Mouse (Mus musculus) gastrocnemius, postnatal 4 days (tissue): ENCODE data around the gene Fut4. TPM values are rescaled to one million over a fixed set of nuclear protein-coding genes. Genes with fewer than 3 reads are reported as not detected.

Source experiments
- DNase-seq, 2 experiments: peaks; one replicate each; pipeline ENCODE4 v3.0.0; 2021 to 2022; ENCODE audit warnings: low spot score in 2 of 2, mixed read lengths in 2 of 2
- long read RNA-seq, 2 experiments: library from polyadenylated mRNA; stranded (forward); transcript quantifications; one replicate each; pipeline ENCODE4 v2.0.0; 2021
- total RNA-seq, 2 experiments: library from RNA; stranded (reverse); gene quantifications; 2 replicates each; pipeline ENCODE4 v1.2.3; 2021

The Fut4 gene
- 1 to 10 TPM in 1 of 2 experiments, under 1 TPM in 1; 0.98 to 1.2 TPM for total RNA-seq
- long read RNA-seq, experiment 1, full-length matches to known transcripts, result 1 of 1 reads
- long read RNA-seq, experiment 1, partial matches to known transcripts, result 0 of 1 reads
- long read RNA-seq, experiment 1, other reads (novel, unspliced or antisense), result 0 of 1 reads
- long read RNA-seq, experiment 2, full-length matches to known transcripts, result 3 of 3 reads
- long read RNA-seq, experiment 2, partial matches to known transcripts, result 0 of 3 reads
- long read RNA-seq, experiment 2, other reads (novel, unspliced or antisense), result 0 of 3 reads

DNA sequence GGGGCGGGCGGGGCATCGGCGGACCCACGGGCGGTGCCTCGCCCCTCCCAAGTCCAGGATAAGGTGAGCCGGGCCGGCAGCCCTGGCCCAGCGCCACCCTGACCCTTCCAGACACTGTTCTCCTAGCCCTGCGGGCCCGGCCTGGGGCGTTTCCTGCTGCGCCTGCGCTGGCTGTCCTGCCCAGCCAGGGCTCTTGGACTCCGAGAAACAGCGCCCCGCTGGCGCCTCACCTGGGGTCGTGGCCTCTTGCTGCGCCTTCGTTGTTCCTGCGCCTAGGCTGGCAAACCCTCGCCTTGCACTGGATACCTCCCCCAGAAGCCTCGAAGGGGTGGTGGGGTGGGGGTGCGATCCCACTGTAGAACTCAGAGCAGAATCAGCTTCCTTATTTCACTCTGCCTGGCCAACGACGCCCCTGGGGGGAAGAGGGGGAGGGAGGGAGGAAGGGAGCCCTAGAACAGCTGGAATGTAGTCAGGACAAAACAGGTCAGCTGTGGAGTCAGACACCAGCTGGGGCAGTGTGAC is at the start of gene Fut4:
Fut4 (minus strand) TSS at position 393 of the 522 bp plus-strand sequence.
- DNase-seq, result peak; percentile 43 to 58

DNA sequence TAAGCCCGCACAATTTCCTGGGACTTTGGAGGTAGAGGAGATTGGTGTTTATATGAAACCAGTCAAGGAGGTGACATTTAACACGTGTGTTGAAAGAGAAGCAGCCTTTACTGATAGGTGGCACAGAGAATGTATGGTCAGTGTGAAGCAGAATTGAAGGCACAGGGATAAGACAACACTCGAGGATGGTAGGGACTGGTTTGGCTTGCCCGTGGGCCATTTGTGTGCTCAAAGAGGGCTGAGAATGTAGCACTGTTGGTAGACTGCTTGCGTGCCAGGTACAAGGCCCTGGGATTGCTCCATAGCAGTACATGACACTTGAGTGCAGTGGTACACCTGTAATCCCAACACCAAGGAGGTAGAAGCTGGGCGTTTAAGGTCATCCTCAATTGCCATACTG is 35.2 kb upstream of the Fut4 start:
- no peak for DNase-seq

DNA sequence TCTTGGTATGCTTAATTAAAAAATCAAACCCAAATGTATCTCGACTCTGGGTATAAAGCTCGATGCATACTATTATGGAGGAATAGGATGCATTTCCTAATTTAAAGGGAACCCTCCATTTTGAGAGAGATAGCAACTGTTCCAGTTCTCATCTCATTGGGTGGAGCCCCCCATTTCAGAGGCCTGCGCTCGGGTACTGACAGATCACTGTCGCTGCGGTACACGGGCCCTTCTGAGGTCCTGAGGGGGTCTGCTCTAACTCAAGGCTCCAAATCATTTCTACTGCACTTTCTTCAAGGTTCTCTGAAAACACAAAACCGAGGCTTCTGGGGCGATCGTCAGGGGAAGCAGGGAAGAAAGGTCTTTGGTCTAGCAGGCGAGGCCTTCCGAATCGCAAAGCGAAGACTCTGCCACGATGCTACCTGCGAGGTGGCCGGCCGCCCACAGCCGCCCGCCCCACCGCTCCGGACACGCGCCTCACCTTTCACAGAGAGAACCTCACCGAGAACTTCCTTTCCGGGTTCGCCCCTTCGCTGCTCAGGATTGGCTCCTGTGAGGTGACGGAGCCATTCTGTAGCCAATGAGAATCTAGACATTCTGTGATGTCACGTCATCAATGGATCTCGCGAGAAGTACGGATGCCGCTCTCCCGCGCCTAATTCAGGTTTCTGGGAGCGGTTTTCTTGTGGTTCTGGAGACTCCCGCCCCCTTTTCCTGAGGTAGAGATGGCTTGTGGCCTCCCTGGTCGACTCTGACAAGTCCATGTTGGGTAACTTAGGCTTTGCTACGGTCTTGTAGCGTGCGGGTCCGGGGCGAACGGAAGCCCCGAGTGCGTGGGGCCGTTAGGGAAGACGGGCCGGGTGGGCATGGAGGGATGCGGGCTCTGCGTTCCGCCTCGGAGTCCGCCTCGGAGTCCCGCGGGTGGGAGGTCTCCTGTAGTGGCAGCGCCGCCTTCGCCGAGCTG is 32.1 kb upstream of the Fut4 start, which contains the start of the genes Mre11a and Ankrd49:
Mre11a (plus strand) TSS at position 616 of the 964 bp plus-strand sequence.
Ankrd49 (minus strand) TSS at position 818 of the 964 bp plus-strand sequence.
- DNase-seq, result peak; percentile 74 to 88

DNA sequence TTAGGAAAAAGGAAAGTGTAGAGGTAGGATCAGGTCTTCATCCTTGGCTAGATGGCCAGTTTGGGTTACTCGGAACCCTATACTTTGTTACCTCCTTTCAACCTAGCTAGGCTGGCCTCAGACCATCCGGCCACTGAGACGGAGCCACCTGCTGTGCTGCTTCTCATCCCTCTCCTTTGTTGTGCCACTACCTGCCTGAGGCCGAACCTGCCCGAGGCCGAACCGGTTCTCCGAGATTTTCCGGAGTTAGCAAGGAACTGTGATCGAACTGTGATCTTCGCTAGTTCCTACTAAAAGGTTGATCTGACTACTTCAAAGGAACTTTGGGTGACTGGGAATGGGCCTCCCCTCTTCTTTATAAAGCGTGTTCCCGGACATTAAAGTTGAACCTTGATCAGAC is 26.1 kb upstream of the Fut4 start:
- DNase-seq, result no peak

DNA sequence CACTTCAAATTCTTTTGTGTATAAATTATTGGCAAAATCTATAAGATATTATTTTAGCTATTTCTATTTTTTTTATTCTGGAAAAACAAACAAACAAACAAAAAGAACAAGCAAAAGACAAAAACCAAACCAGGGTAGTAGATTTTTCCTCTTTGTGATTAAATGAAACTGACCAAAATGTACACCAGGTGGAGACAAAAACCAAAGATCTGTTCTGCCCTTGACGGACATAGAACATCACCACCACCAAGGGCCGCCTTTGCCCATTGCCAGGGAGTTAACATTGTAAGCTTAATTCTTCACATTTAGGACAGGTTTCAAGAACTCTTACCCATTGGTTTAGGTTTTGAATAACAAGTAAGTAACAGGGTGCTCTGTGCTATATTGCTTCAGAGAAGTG is 21.6 kb upstream of the Fut4 start:
- no peak for DNase-seq

DNA sequence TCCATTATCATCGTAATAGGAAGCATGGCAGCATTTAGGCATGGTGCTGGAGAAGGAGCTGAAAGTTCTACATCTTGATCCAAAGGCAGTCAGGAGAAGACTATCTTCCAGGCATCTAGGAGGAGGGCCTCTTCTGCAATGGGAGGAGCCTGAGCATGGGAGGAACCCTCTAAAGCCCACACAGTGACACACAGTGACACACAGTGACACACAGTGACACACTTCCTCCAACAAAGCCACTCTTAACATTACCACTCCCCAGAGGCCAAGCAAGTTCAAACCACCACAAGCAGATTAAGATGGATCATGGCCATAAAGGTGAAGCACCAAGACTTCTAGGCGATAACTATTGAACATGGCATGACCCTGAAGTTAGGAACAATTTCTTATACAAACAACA is 19.9 kb upstream of the Fut4 start:
- no peak for DNase-seq

DNA sequence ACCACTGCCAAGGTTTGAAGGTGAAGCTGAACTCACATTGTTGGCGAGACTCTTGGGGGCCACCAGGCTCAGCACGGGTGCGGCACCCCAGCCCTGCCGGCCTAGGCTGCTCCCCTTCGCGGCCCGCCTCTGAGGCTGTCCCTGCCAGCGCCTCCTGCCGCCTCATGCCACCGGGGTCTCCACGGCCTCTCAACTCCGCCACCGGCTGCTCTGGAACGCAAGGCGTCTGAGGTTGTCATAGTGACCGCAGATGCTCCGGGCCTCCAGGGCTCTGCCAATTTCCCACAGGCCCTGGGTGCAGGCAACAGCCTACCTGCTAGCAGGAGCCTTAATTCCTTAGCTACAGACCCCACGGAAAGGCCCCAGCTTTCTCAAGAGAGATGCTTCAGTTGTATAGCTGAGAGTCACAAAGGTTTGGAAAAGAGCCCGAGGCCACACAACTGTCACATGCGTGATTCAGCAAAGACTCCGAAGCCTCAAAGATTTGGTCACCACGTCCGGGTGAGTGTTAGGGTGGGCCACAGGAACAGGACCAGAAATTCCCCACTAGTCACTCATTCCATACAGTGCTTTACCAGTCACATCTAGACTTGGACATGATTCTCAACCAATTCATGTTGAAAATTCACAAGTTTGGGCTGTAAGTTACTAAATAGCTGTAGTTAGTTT is 18.7 kb upstream of the Fut4 start, which contains the start of gene 1700012B09Rik:
1700012B09Rik (minus strand) TSS at position 228 of the 669 bp plus-strand sequence.
- no peak for DNase-seq

DNA sequence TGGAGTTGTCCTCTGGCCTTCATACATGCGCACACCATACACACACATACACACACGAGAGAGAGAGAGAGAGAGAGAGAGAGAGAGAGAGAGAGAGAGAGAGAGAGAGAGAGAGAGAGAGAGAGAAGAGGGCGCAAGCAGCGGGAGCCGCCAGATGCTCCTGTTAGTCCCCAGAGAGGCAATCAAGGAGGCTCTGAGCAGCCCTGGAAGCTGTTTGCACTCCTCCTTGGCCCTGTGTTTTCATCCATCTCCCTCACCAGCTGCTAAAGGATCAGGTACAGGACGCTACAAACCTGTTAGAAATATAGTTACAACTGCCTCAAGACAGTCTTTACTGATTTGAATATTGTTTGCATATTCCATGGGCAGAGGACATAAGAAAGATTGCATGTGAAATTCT is 17.6 kb upstream of the Fut4 start:
- DNase-seq, result no peak

DNA sequence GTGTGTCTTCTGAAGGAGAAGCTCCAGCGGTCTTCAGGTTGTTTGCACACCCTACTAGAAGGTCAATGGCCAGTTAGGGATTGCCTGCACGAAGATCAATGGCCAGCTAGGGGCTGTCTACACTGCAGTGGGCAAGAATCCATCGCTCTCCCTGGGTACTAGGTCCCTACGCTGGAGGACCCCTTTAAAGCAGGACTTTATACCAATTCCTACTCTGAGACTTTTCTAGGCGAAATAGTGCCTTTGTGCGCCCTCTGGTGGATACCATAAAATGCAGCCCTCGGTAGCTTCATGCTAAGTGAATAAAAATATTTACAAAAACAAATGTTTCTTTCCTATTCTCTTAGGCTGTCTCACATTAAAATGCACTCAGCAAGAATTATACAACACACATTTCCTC is 12.6 kb upstream of the Fut4 start:
- peak in 1 of 2 experiments; percentile 44 for DNase-seq

DNA sequence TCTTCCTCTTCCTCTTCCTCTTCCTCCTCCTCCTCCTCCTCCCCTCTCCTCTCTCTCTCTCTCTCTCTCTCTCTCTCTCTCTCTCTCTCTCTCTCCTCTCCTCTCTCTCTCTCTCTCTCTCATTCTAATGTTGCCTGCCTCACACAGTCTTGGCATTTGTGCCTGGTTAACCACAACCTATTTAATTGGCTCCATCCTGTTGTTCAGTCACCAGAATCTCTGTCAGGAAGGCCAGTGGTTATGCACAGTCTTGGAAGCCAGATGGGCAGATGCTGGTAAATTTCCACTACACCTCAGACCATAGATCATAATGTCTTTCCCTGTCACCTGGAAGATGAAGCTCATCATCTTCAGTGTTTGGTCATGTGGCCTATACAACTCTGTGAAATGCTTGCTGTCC is 7.1 kb upstream of the Fut4 start:
- DNase-seq, result no peak

DNA sequence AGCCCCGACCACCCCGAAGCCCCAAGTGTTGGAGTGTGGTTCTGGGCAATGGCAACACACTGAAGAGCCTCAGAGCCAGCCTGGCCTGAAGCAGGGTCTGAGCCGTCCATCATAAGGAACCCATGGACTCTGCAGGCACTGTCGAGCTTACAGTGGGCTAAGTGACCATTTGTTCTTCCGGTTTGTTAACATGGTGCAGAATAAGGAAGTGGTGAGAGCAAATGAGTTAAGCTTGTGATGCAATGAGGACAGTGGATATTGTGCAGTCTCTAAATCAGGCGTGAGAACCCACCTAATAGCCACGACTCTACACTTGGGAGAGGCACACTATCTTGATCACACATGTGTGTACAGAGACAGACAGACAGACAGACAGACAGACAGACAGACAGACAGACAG is 6.4 kb upstream of the Fut4 start:
- no peak for DNase-seq

DNA sequence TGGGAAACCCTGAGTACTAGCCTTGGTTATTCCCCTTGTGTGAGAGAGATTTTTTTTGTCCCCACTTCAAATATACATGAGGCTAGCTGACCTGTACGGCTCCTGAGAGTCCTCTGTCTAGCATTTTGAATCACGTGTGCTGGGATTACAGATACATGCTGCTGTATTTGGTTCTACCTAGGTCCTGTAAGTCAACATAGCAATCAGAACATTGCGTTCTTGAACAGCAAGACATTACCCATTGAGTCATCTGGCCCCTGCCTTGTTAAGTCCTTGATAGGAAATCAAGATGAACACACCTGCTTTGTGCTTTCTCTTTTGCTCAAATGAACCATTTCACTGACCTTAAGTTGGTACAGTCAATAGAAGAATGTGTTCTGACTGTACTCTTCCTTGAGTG is 2.3 kb upstream of the Fut4 start:
- no peak for DNase-seq

DNA sequence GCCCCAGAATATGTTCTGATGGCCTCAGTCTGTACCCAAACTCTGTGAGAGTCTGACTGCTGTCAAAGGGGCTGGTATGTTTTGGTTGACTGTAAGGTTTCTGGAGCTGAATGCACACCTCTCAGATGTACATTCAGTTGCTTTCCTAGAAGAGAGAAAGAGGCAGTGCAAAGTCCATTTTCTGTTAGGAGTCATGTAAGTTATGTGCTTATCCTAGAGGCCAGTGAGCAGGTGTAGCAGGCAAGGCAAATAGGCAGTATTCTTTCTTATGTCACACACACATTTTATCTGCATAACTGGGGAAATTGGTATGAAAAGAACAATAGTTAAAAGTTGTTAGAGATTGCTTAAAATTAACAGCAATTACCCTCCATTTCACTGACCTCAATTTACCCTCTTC is 1.8 kb upstream of the Fut4 start:
- DNase-seq, result no peak

DNA sequence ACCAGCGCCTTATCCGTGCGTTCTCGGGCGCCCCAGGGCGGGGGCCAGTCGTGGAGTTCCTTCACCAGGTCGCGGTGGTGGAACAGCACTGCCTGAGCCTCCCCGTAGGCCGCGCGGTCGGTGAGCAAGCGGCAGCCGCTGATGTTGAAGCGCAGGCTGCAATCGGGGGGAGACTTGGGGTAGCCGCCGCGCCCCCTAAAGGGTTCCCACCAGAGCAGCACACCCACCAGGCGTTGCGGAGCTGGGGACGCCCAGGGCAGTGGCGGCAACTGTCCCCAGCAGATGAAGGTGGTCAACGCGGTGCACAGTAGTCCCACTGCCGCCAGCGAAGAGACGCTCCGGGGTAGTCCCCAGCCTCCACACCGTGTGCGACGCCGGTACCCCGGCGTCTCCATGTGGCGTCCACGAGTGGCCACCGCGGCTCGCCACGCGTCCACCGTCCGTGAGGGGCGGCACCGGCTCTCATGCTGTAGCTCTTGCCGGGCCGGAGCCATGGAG is 641 bp downstream of the Fut4 start:
- peak in 1 of 2 experiments; percentile 23 for DNase-seq

DNA sequence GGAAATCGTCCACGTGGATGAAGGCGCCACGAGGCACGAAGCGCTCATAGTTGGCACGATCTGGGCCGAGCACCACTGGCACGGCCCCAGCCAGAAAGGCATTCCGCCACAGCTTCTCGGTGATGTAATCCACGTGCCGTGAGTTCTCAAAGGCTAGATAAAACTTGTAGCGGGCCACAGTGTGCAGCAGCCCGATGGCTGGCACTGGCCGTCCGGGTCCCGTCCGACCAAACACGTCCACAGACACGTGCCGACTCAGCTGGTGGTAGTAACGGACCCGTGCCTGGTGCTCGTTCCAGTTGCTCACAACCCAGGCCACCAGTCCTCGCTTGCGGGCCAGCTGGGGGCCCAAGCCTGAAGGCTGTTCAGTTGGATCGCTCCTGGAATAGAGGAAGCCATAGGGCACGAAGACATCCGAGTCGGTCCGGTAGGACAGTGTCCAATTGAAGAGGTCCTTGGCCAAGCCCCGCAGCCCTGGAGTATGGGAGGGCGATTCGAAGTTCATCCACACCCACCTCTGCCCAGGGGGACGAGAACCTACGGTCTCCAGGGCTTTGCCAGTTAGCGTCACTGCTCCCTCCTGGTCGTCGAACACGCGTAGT is 1.2 kb downstream of the Fut4 start:
- no peak for DNase-seq

DNA sequence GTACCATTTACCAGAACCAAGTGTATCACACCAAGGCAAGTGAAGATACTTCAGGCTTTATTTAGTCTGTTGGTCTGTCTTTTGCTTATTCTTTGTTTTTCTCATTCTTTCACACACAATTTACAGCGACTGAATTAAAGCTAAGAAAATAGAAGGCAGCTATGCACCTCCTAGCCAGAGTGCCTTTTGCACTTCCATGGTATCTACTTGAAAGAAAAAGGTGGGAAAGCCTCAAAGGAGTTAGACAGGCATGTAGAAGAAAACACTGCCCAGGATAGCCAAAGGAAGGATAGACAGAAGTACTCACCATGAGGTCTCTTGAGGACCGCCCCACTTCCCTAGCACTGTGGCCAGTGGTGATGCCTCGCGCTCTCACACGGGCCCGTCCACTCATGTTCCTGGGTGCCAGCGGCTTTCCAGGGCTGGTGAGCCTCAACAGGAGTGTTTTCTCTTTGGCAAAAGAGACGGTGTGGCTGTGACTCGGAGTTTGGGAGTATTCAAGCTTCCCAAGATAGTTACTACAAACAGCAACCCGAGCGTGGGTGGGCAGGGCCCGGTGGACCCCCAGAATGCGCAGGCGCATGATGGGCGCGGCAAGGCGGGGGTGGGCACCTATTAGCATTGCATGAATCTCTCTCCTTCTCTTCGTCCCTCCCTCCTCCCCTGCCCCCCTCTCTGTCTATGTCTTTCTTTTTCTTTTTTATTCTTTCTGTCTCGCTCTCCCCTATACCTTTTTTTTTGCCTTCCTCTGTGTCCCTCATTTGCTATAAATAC is 11.9 kb downstream of the Fut4 start, which contains the start of gene Piwil4:
Piwil4 (minus strand) TSS at position 583 of the 774 bp plus-strand sequence.
- DNase-seq, result no peak

DNA sequence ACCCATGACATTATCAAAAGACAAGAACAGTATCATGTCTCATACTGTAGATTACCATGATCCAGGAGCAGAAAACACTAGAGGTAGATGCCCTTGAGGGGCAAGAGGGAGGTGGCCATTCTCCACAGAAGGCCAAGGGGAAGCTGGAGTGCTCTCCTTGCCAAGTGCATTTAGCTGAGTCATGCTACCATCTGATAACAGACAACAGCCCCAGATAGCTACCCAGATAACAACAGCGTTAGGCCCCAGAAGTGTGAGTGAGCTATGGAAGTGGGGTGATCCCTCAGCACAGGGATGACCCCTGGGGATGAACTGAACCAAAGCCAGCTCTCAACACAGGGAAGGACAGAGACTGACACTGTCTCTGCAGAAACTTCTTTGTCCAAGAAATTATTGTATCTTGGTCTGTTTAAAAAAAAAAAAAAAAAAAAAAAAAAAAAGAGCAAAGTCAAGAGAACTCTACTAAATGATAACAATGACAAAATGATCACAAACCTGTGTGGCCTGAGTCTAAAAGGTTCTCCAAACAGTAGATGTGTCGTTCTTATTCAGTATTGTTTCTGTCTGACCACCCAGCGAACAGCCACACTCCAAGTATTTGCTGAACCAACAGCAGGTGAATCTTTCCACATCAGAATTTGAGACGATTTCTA is 12.6 kb downstream of the Fut4 start:
- DNase-seq, result no peak

DNA sequence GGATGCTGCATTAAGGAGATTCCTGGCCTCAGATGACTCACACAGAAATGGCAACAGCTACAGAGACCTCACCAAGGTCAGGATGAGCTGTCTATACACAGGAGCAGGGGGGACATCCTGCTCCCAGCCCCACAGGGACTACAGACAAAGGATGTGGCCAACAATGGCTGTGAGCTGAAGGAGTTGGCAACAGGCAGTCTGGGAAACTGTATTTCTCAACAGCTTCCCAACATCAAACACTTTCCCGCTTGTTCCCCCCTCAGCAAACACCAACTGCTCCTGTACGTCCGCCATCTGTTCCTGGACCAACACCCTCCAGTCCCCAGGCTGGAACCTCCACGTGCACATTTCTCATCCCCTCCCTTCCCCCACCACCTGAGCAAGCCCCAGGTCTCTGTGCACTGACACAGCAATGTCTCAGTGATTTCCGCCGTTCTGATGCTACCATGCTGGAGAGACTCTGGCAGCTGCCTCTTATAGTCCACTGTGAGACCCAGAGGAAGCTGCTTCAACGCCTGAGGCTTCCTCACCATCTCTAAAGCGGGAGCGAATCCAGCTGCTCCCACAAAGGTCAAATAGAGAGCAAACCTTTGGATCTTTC is 21.2 kb downstream of the Fut4 start:
- no peak for DNase-seq

DNA sequence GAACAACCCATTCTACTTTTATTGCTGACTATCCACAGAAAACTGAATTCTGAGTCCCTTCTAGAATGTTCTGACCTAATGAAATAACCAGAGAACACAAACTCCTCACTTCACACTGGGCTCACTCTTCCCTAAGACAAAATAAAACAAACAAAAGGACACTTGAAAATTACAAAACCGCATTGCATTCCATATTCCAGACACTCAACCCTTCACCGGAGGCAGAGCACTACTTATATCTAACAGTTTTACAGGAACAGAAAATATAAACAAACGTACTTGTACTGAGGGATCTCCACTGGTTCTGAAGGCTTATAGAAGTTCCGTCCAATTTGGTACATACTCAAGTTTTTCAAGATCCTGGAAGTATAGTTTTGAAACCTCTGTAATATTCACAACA is 23.8 kb downstream of the Fut4 start:
- DNase-seq, result no peak
